Mouse (Mus musculus): ENCODE data around the gene Kcnk4. TPM values are rescaled to one million over a fixed set of nuclear protein-coding genes. Genes with fewer than 3 reads are reported as not detected.

Gene Kcnk4
- total and polyA plus RNA-seq, 3 experiments, result 0.15 to 1.8 TPM; not detected in 1

DNA sequence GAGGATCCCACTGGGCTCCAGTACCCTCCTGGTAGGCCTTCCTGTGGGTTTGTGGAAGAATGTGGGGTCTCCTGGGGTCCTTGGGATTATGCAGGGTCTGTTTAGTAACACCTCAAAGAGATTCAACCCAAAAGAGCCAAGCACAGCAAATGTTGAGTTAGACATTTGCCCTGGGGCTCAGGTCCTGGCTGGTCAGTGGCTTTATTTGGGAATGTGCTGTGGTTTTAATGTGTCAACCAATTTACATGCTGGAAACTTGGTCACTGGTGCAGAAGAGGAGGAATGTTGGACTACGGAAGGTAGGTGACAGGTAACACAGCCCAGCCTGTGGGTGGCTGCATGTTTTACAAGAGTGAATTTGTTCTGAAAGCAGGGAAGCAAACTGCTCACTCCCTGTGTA lies 31.3 kb downstream of the Kcnk4 start:
- Histone ChIP-seq H3K9ac (ENCODE audit: control insufficient read depth, low read depth, low read length, poor library complexity, severe bottlenecking) (no peak overlapping the region), H3K79me2 (ENCODE audit: control insufficient read depth, insufficient read depth, low read length, poor library complexity) (peaks cover 5% of the 10 kb centered on the region), H3K4me3 (ENCODE audit: control insufficient read depth in 1 of 2, insufficient read depth in 1 of 2, low read depth in 2 of 2, low read length in 2 of 2) (no peak overlapping the region), H3K4me1 (ENCODE audit: control insufficient read depth in 1 of 2, insufficient read depth in 2 of 2, low read length in 2 of 2) (peaks cover 0 to 3% of the 10 kb centered on the region in 2 experiments; a peak in 1 of 4 replicates), H3K27me3 (ENCODE audit: control insufficient read depth in 1 of 2, insufficient read depth in 2 of 2, low read length in 2 of 2) (no peaks in the 10 kb centered on the region), H3K36me3 (ENCODE audit: control insufficient read depth in 1 of 2, insufficient read depth in 2 of 2, low read length in 2 of 2) (no peaks in the 10 kb centered on the region; a peak in 2 of 4 replicates), H3K9me3 (replicated peaks; ENCODE audit: insufficient read depth, low read length) (no peaks in the 10 kb centered on the region), H3K27ac (ENCODE audit: control insufficient read depth, low read depth, low read length) (no peak overlapping the region)
- no peak for DNase-seq (ENCODE audit: low read depth, low spot score)
- TF ChIP-seq KAT2A (conservative IDR thresholded peaks at IDR 0.05; ENCODE audit: low read depth, low read length) (no peak), MYC (IDR thresholded peaks at IDR 0.05; ENCODE audit: low read depth, low read length) (no peak), ZC3H11A (IDR thresholded peaks at IDR 0.05; ENCODE audit: low read depth, low read length) (no peak), ELF1 (IDR thresholded peaks at IDR 0.05; ENCODE audit: low read depth, low read length) (no peak), MXI1 (IDR thresholded peaks at IDR 0.05; ENCODE audit: low read depth, low read length) (no peak), HCFC1 (IDR thresholded peaks at IDR 0.05; ENCODE audit: low read depth, low read length) (no peak), POLR2AphosphoS2 (IDR thresholded peaks at IDR 0.05; ENCODE audit: low read length) (no peak), MYB (IDR thresholded peaks at IDR 0.05; ENCODE audit: low read depth, low read length) (no peak), RAD21 (IDR thresholded peaks at IDR 0.05; ENCODE audit: low read depth, low read length) (no peak), UBTF (IDR thresholded peaks at IDR 0.05; ENCODE audit: borderline replicate concordance, insufficient read depth, low read depth, low read length) (no peak), TCF12 (IDR thresholded peaks at IDR 0.05; ENCODE audit: low read depth, low read length) (no peak), MAZ (IDR thresholded peaks at IDR 0.05; ENCODE audit: low read depth, low read length) (no peak), CHD1 (IDR thresholded peaks at IDR 0.05; ENCODE audit: low read depth, low read length) (no peak), ZMIZ1 (IDR thresholded peaks at IDR 0.05; ENCODE audit: low read depth, low read length) (no peak)

DNA sequence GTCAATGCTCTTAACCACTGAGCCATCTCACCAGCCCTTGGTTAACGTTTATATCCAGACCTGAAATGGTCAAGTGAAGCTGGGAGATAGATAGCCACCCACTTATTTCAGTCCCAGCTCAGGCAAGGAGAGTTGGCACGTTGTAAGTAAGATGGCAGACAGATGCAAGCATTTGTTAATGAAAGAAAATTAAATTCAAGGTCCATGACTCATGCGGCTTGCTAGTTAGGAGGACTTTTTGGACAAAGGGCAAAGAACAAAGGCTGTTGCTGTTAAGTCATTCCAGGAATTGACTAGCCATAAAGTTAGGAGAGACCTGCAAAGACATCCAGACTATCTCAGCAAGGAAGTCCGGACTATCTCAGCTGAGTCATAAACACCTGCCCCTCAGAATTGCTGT lies 34.7 kb downstream of the Kcnk4 start:
- peaks cover 6% of the 10 kb centered on the region; the same call in 1 of the 2 replicates for H3K79me2 ChIP-seq (ENCODE audit: control insufficient read depth, insufficient read depth, low read length, poor library complexity)
- no peak overlapping the region for H3K4me3 ChIP-seq (ENCODE audit: control insufficient read depth in 1 of 2, insufficient read depth in 1 of 2, low read depth in 2 of 2, low read length in 2 of 2)
- H3K9ac ChIP-seq (ENCODE audit: control insufficient read depth, low read depth, low read length, poor library complexity, severe bottlenecking), result no peak overlapping the region
- TF ChIP-seq POLR2AphosphoS5 (IDR thresholded peaks at IDR 0.05; ENCODE audit: borderline replicate concordance, low read depth, low read length) (no peak), GABPA (IDR thresholded peaks at IDR 0.05; ENCODE audit: low read depth, low read length) (no peak), RAD21 (IDR thresholded peaks at IDR 0.05; ENCODE audit: low read depth, low read length) (no peak), POLR2AphosphoS2 (IDR thresholded peaks at IDR 0.05; ENCODE audit: low read length) (no peak), MEF2A (IDR thresholded peaks at IDR 0.05; ENCODE audit: extremely low read depth, insufficient replicate concordance, low read depth, low read length, poor library complexity, severe bottlenecking) (no peak), ZMIZ1 (IDR thresholded peaks at IDR 0.05; ENCODE audit: low read depth, low read length) (no peak), SIN3A (IDR thresholded peaks at IDR 0.05; ENCODE audit: low read length) (no peak), GATA1 (IDR thresholded peaks at IDR 0.05; ENCODE audit: low read depth, low read length) (no peak), CHD1 (IDR thresholded peaks at IDR 0.05; ENCODE audit: low read depth, low read length) (no peak), EP300 (IDR thresholded peaks at IDR 0.05; ENCODE audit: low read depth in 1 of 2, low read length in 2 of 2) (no peak), TBP (IDR thresholded peaks at IDR 0.05; ENCODE audit: low read depth, low read length) (no peak), NRF1 (IDR thresholded peaks at IDR 0.05; ENCODE audit: insufficient read depth, low read depth, low read length, poor library complexity, severe bottlenecking) (no peak), ZC3H11A (IDR thresholded peaks at IDR 0.05; ENCODE audit: low read depth, low read length) (no peak), E2F4 (IDR thresholded peaks at IDR 0.05; ENCODE audit: borderline replicate concordance, low read depth, low read length) (no peak), UBTF (IDR thresholded peaks at IDR 0.05; ENCODE audit: borderline replicate concordance, insufficient read depth, low read depth, low read length) (no peak)
- no peak for DNase-seq (ENCODE audit: low read depth, low spot score)
- H3K9me3 ChIP-seq (replicated peaks; ENCODE audit: insufficient read depth, low read length), result no peaks in the 10 kb centered on the region
- H3K27me3 ChIP-seq (ENCODE audit: control insufficient read depth in 1 of 2, insufficient read depth in 2 of 2, low read length in 2 of 2), result no peaks in the 10 kb centered on the region
- no peak overlapping the region for H3K27ac ChIP-seq (ENCODE audit: control insufficient read depth, low read depth, low read length)
- H3K4me1 ChIP-seq (ENCODE audit: control insufficient read depth in 1 of 2, insufficient read depth in 2 of 2, low read length in 2 of 2), result peaks cover 0 to 4% of the 10 kb centered on the region in 2 experiments; a peak in 1 of 4 replicates
- peaks cover 0 to 4% of the 10 kb centered on the region in 2 experiments; a peak in 3 of 4 replicates for H3K36me3 ChIP-seq (ENCODE audit: control insufficient read depth in 1 of 2, insufficient read depth in 2 of 2, low read length in 2 of 2)

Measured in MEL (cell line).